ENCODE assay signal across 9 mouse cellular contexts in genomic region chr7:130657751-130658150, GRCm38 (mm10).
DNase-seq lines count a peak whose midpoint lies in the region; ATAC-seq and TF ChIP-seq lines count a peak whose summit lies in the region.
"Had no signal": no experiment of that assay in that cellular context is flagged by ENCODE, and none has a peak within 500 bp of the region (broad histone marks: within the 10 kb centered on the region; RNA-seq: fewer than 3 reads in every experiment).

No protein-coding gene starts in this region.

- no peak for TF ChIP-seq CTCF in intestine, postnatal 0 days (IDR thresholded peaks at IDR 0.05; ENCODE audit: low read depth)

- H3K36me3 ChIP-seq in forebrain, embryonic 14.5 days (ENCODE audit: control insufficient read depth, insufficient read depth, low read length), result no peaks in the 10 kb centered on the region
- no peaks in the 10 kb centered on the region; the same call in 1 of the 2 replicates for H3K36me3 ChIP-seq in intestine, postnatal 0 days (ENCODE audit: control insufficient read depth, insufficient read depth)
- H3K36me3 ChIP-seq: liver, embryonic 15.5 days had no signal

- H3K4me2 ChIP-seq in forebrain, embryonic 14.5 days (ENCODE audit: low read length), result no peak overlapping the region
- no peak overlapping the region for H3K4me2 ChIP-seq in intestine, postnatal 0 days (replicated peaks; ENCODE audit: low read depth)
- H3K4me2 ChIP-seq: liver, embryonic 15.5 days had no signal

- no peak for ATAC-seq in forebrain, embryonic 14.5 days
- ATAC-seq in intestine, postnatal 0 days, result no peak
- no peak for ATAC-seq in inflammation-experienced regulatory T-cells, adult 6 months

- H3K4me1 ChIP-seq in forebrain, embryonic 14.5 days (ENCODE audit: control insufficient read depth, insufficient read depth, low read length), result peaks cover 6% of the 10 kb centered on the region
- H3K4me1 ChIP-seq in intestine, postnatal 0 days (replicated peaks; ENCODE audit: control insufficient read depth, insufficient read depth, low read length), result peaks cover 7% of the 10 kb centered on the region

- DNase-seq in adipocyte (ENCODE audit: low spot score), result peak; percentile 36
- peak; percentile 89 for DNase-seq in adrenal gland, adult 2 months
- DNase-seq in heart, adult 18-20 months, result peak; percentile 93 to 97
- peak; percentile 67 for DNase-seq in kidney, postnatal 14 days
- DNase-seq in forebrain, embryonic 14.5 days (ENCODE audit: low spot score), result no peak
- DNase-seq in thymus, postnatal 10 days (ENCODE audit: low spot score in 2 of 2), result no peak

- WGBS in forebrain, embryonic 14.5 days, result 90% methylated on average over 13 of the region's 13 CpGs
- 80% methylated on average over 13 of the region's 13 CpGs for WGBS in intestine, postnatal 0 days

- no peak overlapping the region for H3K27ac ChIP-seq in forebrain, embryonic 14.5 days (ENCODE audit: low read depth, low read length)
- H3K27ac ChIP-seq in intestine, postnatal 0 days (ENCODE audit: low read depth, low read length), result no peak overlapping the region
- H3K27ac ChIP-seq: liver, embryonic 15.5 days had no signal

- H3K27me3 ChIP-seq in forebrain, embryonic 14.5 days (replicated peaks; ENCODE audit: control insufficient read depth, insufficient read depth, low read length), result no peaks in the 10 kb centered on the region
- no peaks in the 10 kb centered on the region for H3K27me3 ChIP-seq in intestine, postnatal 0 days (replicated peaks; ENCODE audit: control insufficient read depth, insufficient read depth, low read length)
- H3K27me3 ChIP-seq: liver, embryonic 15.5 days had no signal

- H3K9ac ChIP-seq in forebrain, embryonic 14.5 days (ENCODE audit: low read length), result no peak overlapping the region
- no peak overlapping the region for H3K9ac ChIP-seq in intestine, postnatal 0 days (ENCODE audit: low read depth, low read length)
- H3K9ac ChIP-seq: liver, embryonic 15.5 days had no signal

- no peak overlapping the region for H3K4me3 ChIP-seq in forebrain, embryonic 14.5 days (ENCODE audit: low read depth, low read length)
- no peak overlapping the region for H3K4me3 ChIP-seq in intestine, postnatal 0 days (ENCODE audit: low read depth, low read length)
- H3K4me3 ChIP-seq: liver, embryonic 15.5 days had no signal

- no peaks in the 10 kb centered on the region for H3K9me3 ChIP-seq in forebrain, embryonic 14.5 days (replicated peaks; ENCODE audit: control insufficient read depth, low read length)
- no peaks in the 10 kb centered on the region for H3K9me3 ChIP-seq in intestine, postnatal 0 days (ENCODE audit: control insufficient read depth)
- H3K9me3 ChIP-seq: liver, embryonic 15.5 days had no signal

Comparison
In these comparisons a context has a peak if more than half of its experiments do, and no peak if none do; other contexts are left out.
1. DNase-seq: peak in adipocyte (single experiment), adrenal gland, adult 2 months (single experiment), heart, adult 18-20 months (2 of 2) and kidney, postnatal 14 days (single experiment); none in forebrain, embryonic 14.5 days (single experiment) and thymus, postnatal 10 days (0 of 2).